In the genomic region with DNA sequence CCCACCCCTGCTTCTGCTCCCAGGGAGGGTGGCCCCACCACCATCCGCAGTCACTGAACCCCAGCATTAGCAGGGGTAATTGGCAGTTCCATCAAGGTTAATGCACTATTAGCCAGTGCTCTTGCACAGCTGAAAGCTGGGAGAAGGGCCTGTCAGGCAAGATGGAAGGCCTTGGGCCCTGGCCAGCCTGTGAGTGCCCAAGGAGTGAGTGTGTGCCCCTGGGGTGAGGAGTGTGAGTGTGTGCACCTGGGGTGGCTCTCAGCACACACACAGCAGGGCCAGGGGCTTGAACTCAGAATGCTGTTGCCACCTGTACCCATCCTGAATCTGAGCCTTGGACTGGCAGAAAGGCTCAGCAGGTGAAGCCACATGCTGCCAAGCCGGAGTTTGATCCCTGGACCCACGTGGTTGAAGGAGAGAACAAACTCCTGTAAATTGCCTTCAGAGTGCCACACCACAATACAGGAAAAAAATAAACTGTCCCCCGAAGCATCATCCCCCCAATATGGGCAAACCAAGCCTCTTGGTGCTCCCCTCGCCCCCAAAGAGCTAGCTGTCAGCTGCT, we compare ENCODE assay signal across 14 mouse cellular contexts. TPM values are rescaled to one million over a fixed set of nuclear protein-coding genes. Genes with fewer than 3 reads are reported as not detected.
DNase-seq lines count a peak whose midpoint lies in the region; ATAC-seq lines count a peak whose summit lies in the region.
"Had no signal": no experiment of that assay in that cellular context is flagged by ENCODE, and none has a peak within 500 bp of the region (broad histone marks: within the 10 kb centered on the region; RNA-seq: fewer than 3 reads in every experiment).

No protein-coding gene starts in this region.

- H3K27me3 ChIP-seq in neural tube, embryonic 13.5 days = no peaks in the 10 kb centered on the region
- H3K27me3 ChIP-seq: lung, embryonic 15.5 days; stomach, embryonic 15.5 days had no signal

- H3K4me2 ChIP-seq in neural tube, embryonic 13.5 days = no peak overlapping the region
- H3K4me2 ChIP-seq: lung, embryonic 15.5 days; stomach, embryonic 15.5 days had no signal

- peaks cover 13% of the 10 kb centered on the region for H3K36me3 ChIP-seq in neural tube, embryonic 13.5 days

- no peak overlapping the region for H3K4me3 ChIP-seq in neural tube, embryonic 13.5 days
- H3K4me3 ChIP-seq: left cerebral cortex, adult 2 months; lung, embryonic 15.5 days; stomach, embryonic 15.5 days had no signal

- no peak overlapping the region for H3K27ac ChIP-seq in neural tube, embryonic 13.5 days (replicated peaks)
- H3K27ac ChIP-seq: left cerebral cortex, adult 2 months; lung, embryonic 15.5 days; stomach, embryonic 15.5 days had no signal

- peaks cover 42% of the 10 kb centered on the region for H3K4me1 ChIP-seq in neural tube, embryonic 13.5 days (replicated peaks)

- H3K9me3 ChIP-seq in neural tube, embryonic 13.5 days = no peaks in the 10 kb centered on the region
- H3K9me3 ChIP-seq: lung, embryonic 15.5 days; stomach, embryonic 15.5 days had no signal

- ATAC-seq in neural tube, embryonic 13.5 days (ENCODE audit: low read depth) = no peak
- ATAC-seq: inflammation-experienced regulatory T-cells, adult 6 months had no signal

- peak; percentile 39 for DNase-seq in cerebellum, adult 8-10 months
- no peak for DNase-seq in cerebellum, adult 9-11 months
- peak; percentile 34 to 62 for DNase-seq in kidney, postnatal 25 days
- DNase-seq in kidney, adult 18-20 months = no peak
- DNase-seq in induced T-regulatory cell, adult 2 months (ENCODE audit: low read depth) = peak; percentile 9
- DNase-seq in natural killer cell, adult 2 months (ENCODE audit: low spot score in 2 of 2) = no peak
- no peak for DNase-seq in right cerebral cortex, postnatal 36 days (ENCODE audit: low spot score in 2 of 2)
- DNase-seq: right cerebral cortex, postnatal 4 days; thymus, postnatal 25 days had no signal

- 0 out of 2 replicates have a peak overlapping the region, but pooled peaks have one; percentile 6 for H3K9ac ChIP-seq in neural tube, embryonic 13.5 days
- H3K9ac ChIP-seq: lung, embryonic 15.5 days; stomach, embryonic 15.5 days had no signal

- WGBS in neural tube, embryonic 13.5 days = 80% methylated on average over 5 of the region's 5 CpGs

RNA-seq across cellular contexts. Expression of gene Efna2, which starts 2.9 kb away (rescaled TPM):
- 34.0 and 34.8 TPM in 2 replicates for polyA plus RNA-seq in neural tube, embryonic 13.5 days (2015; fragmentation: Nextera tagmentation; extraction: Ambion mirVana)
- polyA plus RNA-seq: inflammation-experienced regulatory T-cells, adult 6 months had no signal

RNA-seq across cellular contexts. Expression of gene 1600002K03Rik, which starts 3.6 kb away (rescaled TPM):
- 11.4 and 16.3 TPM in 2 replicates for polyA plus RNA-seq in neural tube, embryonic 13.5 days (2015; fragmentation: Nextera tagmentation; extraction: Ambion mirVana)

RNA-seq across cellular contexts. Expression of gene Cirbp, which starts 10.6 kb away (rescaled TPM):
- polyA plus RNA-seq in neural tube, embryonic 13.5 days (2015; fragmentation: Nextera tagmentation; extraction: Ambion mirVana) = 325 and 351 TPM in 2 replicates

RNA-seq across cellular contexts. Expression of gene Midn, which starts 28.3 kb away (rescaled TPM):
- polyA plus RNA-seq in neural tube, embryonic 13.5 days (2015; fragmentation: Nextera tagmentation; extraction: Ambion mirVana) = 31.0 and 35.8 TPM in 2 replicates

RNA-seq across cellular contexts. Expression of gene Cbarp, which starts 35.7 kb away (rescaled TPM):
- polyA plus RNA-seq in neural tube, embryonic 13.5 days (2015; fragmentation: Nextera tagmentation; extraction: Ambion mirVana) = 53.9 and 55.1 TPM in 2 replicates

Comparison
In these comparisons a context has a peak if more than half of its experiments do, and no peak if none do; other contexts are left out.
1. DNase-seq: peak in cerebellum, adult 8-10 months (single experiment), kidney, postnatal 25 days (2 of 2) and induced T-regulatory cell, adult 2 months (single experiment); none in cerebellum, adult 9-11 months (single experiment), kidney, adult 18-20 months (single experiment), natural killer cell, adult 2 months (0 of 2) and right cerebral cortex, postnatal 36 days (0 of 2).